Mouse (Mus musculus) stomach, postnatal 0 days (tissue): ENCODE results near the gene Mesp1. TPM values are rescaled to one million over a fixed set of nuclear protein-coding genes. Genes with fewer than 3 reads are reported as not detected.

Experiments
- ATAC-seq: fragments of 200-750 bp; cut with Nextera tagmentation; 2 replicates; pipeline ENCODE4 v1.8.0; 2017; ENCODE audit not compliant: low FRiP score, low TSS enrichment
- DNase-seq: peaks from one replicate; pipeline ENCODE4 v3.0.0-alpha.2; 2016; ENCODE audit warnings: low spot score
- H3K27ac ChIP-seq: fragments of 300-500 bp; sonication (generic); replicated peaks from 2 replicates; pipeline ENCODE4 v1.5.1; 2014; ENCODE audit warnings: mild to moderate bottlenecking, control low read depth
- H3K27me3 ChIP-seq: fragments of 300-500 bp; sonication (generic); 2 replicates; pipeline ENCODE4 v1.6.1; 2014; ENCODE audit warnings: low read length; ENCODE audit not compliant: control insufficient read depth, insufficient read depth
- H3K36me3 ChIP-seq: fragments of 300-500 bp; sonication (generic); 2 replicates; pipeline ENCODE4 v1.6.1; 2014; ENCODE audit warnings: low read length, mixed read lengths; ENCODE audit not compliant: control insufficient read depth, insufficient read depth
- H3K4me1 ChIP-seq: fragments of 300-500 bp; sonication (generic); replicated peaks from 2 replicates; pipeline ENCODE4 v1.6.1; 2014; ENCODE audit warnings: antibody characterized with exemption; ENCODE audit not compliant: control insufficient read depth, insufficient read depth
- H3K4me2 ChIP-seq: fragments of 300-500 bp; sonication (generic); replicated peaks from 2 replicates; pipeline ENCODE4 v1.6.1; 2014; ENCODE audit warnings: low read depth, mild to moderate bottlenecking, control low read depth, moderate library complexity
- H3K4me3 ChIP-seq: fragments of 300-500 bp; sonication (generic); 2 replicates; pipeline ENCODE4 v1.5.1; 2014; ENCODE audit warnings: low read depth, low read length, control low read depth
- H3K9ac ChIP-seq: fragments of 300-500 bp; sonication (generic); 2 replicates; pipeline ENCODE4 v1.6.1; 2014; ENCODE audit warnings: mild to moderate bottlenecking, low read length, control low read depth, mixed read lengths
- H3K9me3 ChIP-seq: fragments of 300-500 bp; sonication (generic); 2 replicates; pipeline ENCODE4 v1.6.1; 2016; ENCODE audit warnings: low read length; ENCODE audit not compliant: control insufficient read depth
- CTCF ChIP-seq: IDR thresholded peaks from 2 replicates; pipeline ENCODE4 v1.5.1; 2016; ENCODE audit warnings: antibody characterized with exemption, low read depth, mild to moderate bottlenecking, moderate library complexity
- EP300 ChIP-seq: optimal IDR thresholded peaks from 2 replicates; pipeline ENCODE3; 2016; ENCODE audit warnings: antibody characterized with exemption
- WGBS: fragments of 180-500 bp; shearing (Covaris S2); extraction: QIAGEN DNeasy Blood & Tissue Kit; methylation state at CpG from one replicate; pipeline ENCODE4 v1.1.7; 2014; 5-methylcytosine and 5-hydroxymethylcytosine counted together
- polyA plus RNA-seq: library from polyadenylated mRNA; unstranded; fragments of >200 nt; fragmentation: Nextera tagmentation; extraction: Ambion mirVana; gene quantifications from 2 replicates; pipeline ENCODE4 v1.2.1, GENCODE M21; 2015

The Mesp1 gene
- polyA plus RNA-seq, 1 experiment from 2014 or later: not detected

DNA sequence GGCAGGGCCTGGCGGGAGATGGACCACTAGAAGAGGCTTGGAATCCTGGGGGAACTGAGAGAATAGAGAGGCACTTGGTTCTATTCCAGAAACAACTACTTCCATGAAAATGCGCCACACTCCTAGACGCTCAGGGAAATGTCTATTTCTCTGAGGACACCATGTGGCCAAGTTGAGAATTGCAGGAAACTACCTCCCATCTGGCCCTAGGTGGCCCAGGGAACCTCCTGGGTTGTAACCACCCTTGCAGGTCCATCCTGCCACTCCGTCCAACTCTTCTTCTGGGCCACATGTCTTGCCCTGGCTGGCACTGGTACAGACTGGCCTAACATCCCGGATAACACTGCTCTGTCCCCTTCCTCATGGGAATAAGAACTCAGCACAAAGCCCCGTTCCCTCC lies 7.3 kb downstream of the Mesp1 start:
- no peaks in the 10 kb centered on the region for H3K4me1 ChIP-seq
- DNase-seq (peak; percentile 73), ATAC-seq (peak; percentile 74; the same call in 1 of the 2 replicates)
- H3K27me3 ChIP-seq: no peaks in the 10 kb centered on the region
- H3K9me3 ChIP-seq: no peaks in the 10 kb centered on the region
- H3K9ac ChIP-seq: no peak overlapping the region
- TF ChIP-seq CTCF (peak; percentile 82), EP300 (no peak)
- WGBS: 17% methylated on average over 6 of the region's 6 CpGs
- H3K27ac ChIP-seq: no peak overlapping the region
- H3K4me2 ChIP-seq: no peak overlapping the region
- H3K4me3 ChIP-seq: no peak overlapping the region
- H3K36me3 ChIP-seq: no peaks in the 10 kb centered on the region

DNA sequence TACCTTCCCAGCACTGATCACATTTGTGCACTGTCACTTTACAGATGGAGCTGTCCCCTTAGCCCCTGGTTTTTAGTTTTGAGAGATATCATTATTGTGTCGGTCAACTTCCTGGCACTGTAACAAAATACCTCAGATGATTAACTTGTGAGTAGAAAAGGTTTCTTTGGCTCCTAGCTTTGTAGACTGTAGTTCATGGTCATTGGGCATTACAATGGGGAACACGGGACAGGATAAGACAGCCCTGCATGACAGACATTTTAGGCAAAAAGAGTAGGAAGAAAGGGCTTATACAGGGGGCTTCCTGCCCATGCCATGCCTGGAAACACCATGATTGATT lies 11.1 kb downstream of the Mesp1 start:
- H3K4me2 ChIP-seq: no peak overlapping the region
- ATAC-seq (no peak), DNase-seq (no peak)
- H3K27me3 ChIP-seq: no peaks in the 10 kb centered on the region
- 85% methylated on average over 2 of the region's 2 CpGs for WGBS
- no peak overlapping the region for H3K27ac ChIP-seq
- no peaks in the 10 kb centered on the region for H3K4me1 ChIP-seq
- TF ChIP-seq EP300: no peak
- TF ChIP-seq CTCF: no peak
- no peaks in the 10 kb centered on the region for H3K9me3 ChIP-seq
- no peak overlapping the region for H3K9ac ChIP-seq
- H3K4me3 ChIP-seq: no peak overlapping the region
- no peaks in the 10 kb centered on the region for H3K36me3 ChIP-seq

GRCm38 (mm10) chr7:79781826-79782515 lies 11.6 kb downstream of the Mesp1 start:
- Histone ChIP-seq H3K4me1 (no peaks in the 10 kb centered on the region), H3K27ac (no peak overlapping the region), H3K9ac (no peak overlapping the region), H3K9me3 (no peaks in the 10 kb centered on the region), H3K4me2 (no peak overlapping the region), H3K4me3 (no peak overlapping the region), H3K36me3 (no peaks in the 10 kb centered on the region), H3K27me3 (no peaks in the 10 kb centered on the region)
- TF ChIP-seq EP300 (no peak), CTCF (no peak)
- 79% methylated on average over 11 of the region's 11 CpGs for WGBS
- DNase-seq (no peak), ATAC-seq (no peak)

DNA sequence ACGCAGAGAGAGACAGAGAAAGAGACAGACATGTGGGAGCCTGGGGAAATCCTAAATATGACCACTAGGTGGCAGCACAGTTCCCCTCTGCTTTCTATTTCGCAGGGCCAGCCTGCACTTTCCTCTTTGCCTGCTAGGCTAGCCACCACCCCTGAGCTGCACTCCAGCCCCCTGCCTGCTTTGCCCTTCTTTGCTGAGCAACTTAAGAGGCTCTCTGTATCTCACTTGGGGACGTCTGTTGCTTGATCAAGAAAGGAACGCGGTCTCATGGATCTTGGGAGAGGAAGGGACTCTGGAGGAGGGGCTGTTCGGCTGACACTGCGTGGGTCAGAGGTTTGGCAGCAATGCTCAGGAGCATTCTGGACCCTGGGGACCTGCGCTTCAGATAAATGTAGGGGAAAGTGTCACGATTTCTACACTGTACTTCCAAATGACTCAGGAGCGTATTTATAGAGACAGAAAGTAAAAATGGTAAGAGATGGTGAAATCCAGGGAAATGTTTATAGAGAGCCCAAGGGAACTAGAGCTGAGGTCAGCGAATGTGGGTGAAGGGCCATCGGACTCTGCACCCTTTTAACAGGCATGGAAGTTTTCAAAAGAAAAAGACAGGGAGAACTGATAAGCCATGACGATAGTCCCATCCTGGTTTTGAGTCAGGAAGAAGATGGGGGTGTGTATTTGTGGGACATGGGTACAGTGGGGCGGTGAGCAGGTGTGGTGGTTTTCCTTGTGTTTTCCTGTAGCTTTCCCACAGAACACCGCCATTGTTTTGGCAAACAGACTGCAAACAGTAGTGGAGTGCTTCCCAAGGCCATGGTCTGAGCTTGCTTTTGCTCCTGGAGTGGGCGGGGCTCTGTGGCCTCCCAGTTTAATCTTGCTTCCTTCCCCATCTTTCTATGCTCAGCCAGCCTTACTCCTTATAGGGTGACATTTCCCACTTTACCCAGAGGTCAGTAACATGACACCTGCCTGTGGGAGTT lies 12.7 kb downstream of the Mesp1 start:
- Histone ChIP-seq H3K4me3 (peak overlapping the region; percentile 33), H3K27ac (no peak overlapping the region), H3K4me2 (peak overlapping the region; percentile 56), H3K9ac (peak overlapping the region; percentile 36), H3K27me3 (no peaks in the 10 kb centered on the region), H3K9me3 (no peaks in the 10 kb centered on the region), H3K4me1 (no peaks in the 10 kb centered on the region), H3K36me3 (no peaks in the 10 kb centered on the region)
- 22% methylated on average over 16 of the region's 16 CpGs for WGBS
- peak; percentile 79 for ATAC-seq
- peak; percentile 77 for DNase-seq
- TF ChIP-seq EP300 (no peak), CTCF (peak; percentile 96)

- no peak overlapping the region for H3K4me3 ChIP-seq
- H3K9me3 ChIP-seq: no peaks in the 10 kb centered on the region
- no peaks in the 10 kb centered on the region for H3K27me3 ChIP-seq
- no peaks in the 10 kb centered on the region for H3K36me3 ChIP-seq
- DNase-seq (no peak), ATAC-seq (no peak; the same call in 1 of the 2 replicates)
- H3K27ac ChIP-seq: no peak overlapping the region
- no peak overlapping the region for H3K4me2 ChIP-seq
- no peak overlapping the region for H3K9ac ChIP-seq
- TF ChIP-seq EP300: no peak
- 51% methylated on average over 14 of the region's 15 CpGs for whole genome bisulfite sequencing
- H3K4me1 ChIP-seq: no peaks in the 10 kb centered on the region
Observed at GRCm38 (mm10) chr7:79771561-79772512, 21.8 kb downstream of the Mesp1 start.
